Mouse (Mus musculus): ENCODE results near the gene Ifngr2. TPM values are rescaled to one million over a fixed set of nuclear protein-coding genes. Genes with fewer than 3 reads are reported as not detected.

Gene Ifngr2
- total and polyA plus RNA-seq, 2 experiments from 2014 or later = 87.6 to 149 TPM

GRCm38 (mm10) chr16:91536372-91536771 lies 10.5 kb upstream of the Ifngr2 start:
- Histone ChIP-seq H3K9ac (replicated peaks; ENCODE audit: low read depth, low read length) (no peak overlapping the region), H3K4me2 (ENCODE audit: low read depth, low read length) (no peak overlapping the region), H3K36me3 (replicated peaks; ENCODE audit: control insufficient read depth, insufficient read depth, low read length) (no peaks in the 10 kb centered on the region), H3K4me3 (ENCODE audit: low read depth, low read length) (no peak overlapping the region), H3K27ac (ENCODE audit: low read depth) (no peak overlapping the region), H3K9me3 (replicated peaks; ENCODE audit: control insufficient read depth, low read length) (no peaks in the 10 kb centered on the region), H3K27me3 (ENCODE audit: control insufficient read depth, insufficient read depth, low read length) (no peaks in the 10 kb centered on the region), H3K4me1 (ENCODE audit: control insufficient read depth, insufficient read depth) (peaks cover 58% of the 10 kb centered on the region)
- DNase-seq (ENCODE audit: low spot score) (no peak), ATAC-seq (ENCODE audit: insufficient read depth, low read depth) (no peak)
- 89% methylated on average over 6 of the region's 6 CpGs for WGBS
- TF ChIP-seq EP300 (IDR thresholded peaks at IDR 0.05; ENCODE audit: low read depth) (no peak), CTCF (IDR thresholded peaks at IDR 0.05; ENCODE audit: low read depth) (no peak)

GRCm38 (mm10) chr16:91537065-91537464 lies 9.8 kb upstream of the Ifngr2 start:
- H3K27ac ChIP-seq (ENCODE audit: low read depth) = no peak overlapping the region
- WGBS = 72% methylated on average over 3 of the region's 3 CpGs

GRCm38 (mm10) chr16:91538051-91538450 lies 8.8 kb upstream of the Ifngr2 start:
- TF ChIP-seq CTCF (IDR thresholded peaks at IDR 0.05; ENCODE audit: low read depth) (no peak), EP300 (IDR thresholded peaks at IDR 0.05; ENCODE audit: low read depth) (no peak)
- Histone ChIP-seq H3K4me3 (ENCODE audit: low read depth, low read length) (no peak overlapping the region), H3K9ac (replicated peaks; ENCODE audit: low read depth, low read length) (0 out of 2 replicates have a peak overlapping the region, but pooled peaks have one; percentile 12), H3K9me3 (replicated peaks; ENCODE audit: control insufficient read depth, low read length) (no peaks in the 10 kb centered on the region), H3K27me3 (ENCODE audit: control insufficient read depth, insufficient read depth, low read length) (no peaks in the 10 kb centered on the region), H3K4me1 (ENCODE audit: control insufficient read depth, insufficient read depth) (peaks cover 49% of the 10 kb centered on the region), H3K4me2 (ENCODE audit: low read depth, low read length) (no peak overlapping the region; the same call in 1 of the 2 replicates), H3K27ac (ENCODE audit: low read depth) (peak overlapping the region; percentile 86), H3K36me3 (replicated peaks; ENCODE audit: control insufficient read depth, insufficient read depth, low read length) (no peaks in the 10 kb centered on the region)
- ATAC-seq (ENCODE audit: insufficient read depth, low read depth) (0 out of 2 replicates have a peak, but pooled peaks have one; percentile 12), DNase-seq (ENCODE audit: low spot score) (peak; percentile 74)
- 22% methylated on average over 6 of the region's 6 CpGs for WGBS

More at GRCm38 (mm10) chr16:91537065-91537464, 9.8 kb upstream of the Ifngr2 start:
- DNase-seq (ENCODE audit: low spot score) (no peak), ATAC-seq (ENCODE audit: insufficient read depth, low read depth) (no peak)
- peaks cover 57% of the 10 kb centered on the region for H3K4me1 ChIP-seq (ENCODE audit: control insufficient read depth, insufficient read depth)
- H3K36me3 ChIP-seq (replicated peaks; ENCODE audit: control insufficient read depth, insufficient read depth, low read length) = no peaks in the 10 kb centered on the region
- H3K9ac ChIP-seq (replicated peaks; ENCODE audit: low read depth, low read length) = no peak overlapping the region
- H3K27me3 ChIP-seq (ENCODE audit: control insufficient read depth, insufficient read depth, low read length) = no peaks in the 10 kb centered on the region
- no peak overlapping the region for H3K4me3 ChIP-seq (ENCODE audit: low read depth, low read length)
- TF ChIP-seq CTCF (IDR thresholded peaks at IDR 0.05; ENCODE audit: low read depth) = no peak
- TF ChIP-seq EP300 (IDR thresholded peaks at IDR 0.05; ENCODE audit: low read depth) = no peak
- H3K9me3 ChIP-seq (replicated peaks; ENCODE audit: control insufficient read depth, low read length) = no peaks in the 10 kb centered on the region
- no peak overlapping the region for H3K4me2 ChIP-seq (ENCODE audit: low read depth, low read length)

GRCm38 (mm10) chr16:91538513-91538912 lies 8.4 kb upstream of the Ifngr2 start:
- H3K9ac ChIP-seq (replicated peaks; ENCODE audit: low read depth, low read length) = 0 out of 2 replicates have a peak overlapping the region, but pooled peaks have one; percentile 12
- H3K27ac ChIP-seq (ENCODE audit: low read depth) = peak overlapping the region; percentile 86
- H3K4me3 ChIP-seq (ENCODE audit: low read depth, low read length) = no peak overlapping the region
- H3K27me3 ChIP-seq (ENCODE audit: control insufficient read depth, insufficient read depth, low read length) = no peaks in the 10 kb centered on the region
- WGBS = 58% methylated on average over 9 of the region's 9 CpGs
- no peaks in the 10 kb centered on the region for H3K9me3 ChIP-seq (replicated peaks; ENCODE audit: control insufficient read depth, low read length)
- no peak overlapping the region; the same call in 1 of the 2 replicates for H3K4me2 ChIP-seq (ENCODE audit: low read depth, low read length)
- DNase-seq (ENCODE audit: low spot score) = no peak
- peaks cover 44% of the 10 kb centered on the region for H3K4me1 ChIP-seq (ENCODE audit: control insufficient read depth, insufficient read depth)
- ATAC-seq (ENCODE audit: insufficient read depth, low read depth) = no peak
- no peaks in the 10 kb centered on the region for H3K36me3 ChIP-seq (replicated peaks; ENCODE audit: control insufficient read depth, insufficient read depth, low read length)
- TF ChIP-seq CTCF (IDR thresholded peaks at IDR 0.05; ENCODE audit: low read depth) = no peak
- TF ChIP-seq EP300 (IDR thresholded peaks at IDR 0.05; ENCODE audit: low read depth) = no peak

GRCm38 (mm10) chr16:91541573-91542081 lies 5.2 kb upstream of the Ifngr2 start:
- 29% methylated on average over 10 of the region's 10 CpGs for WGBS
- Histone ChIP-seq H3K27me3 (ENCODE audit: control insufficient read depth, insufficient read depth, low read length) (no peaks in the 10 kb centered on the region), H3K27ac (ENCODE audit: low read depth) (peak overlapping the region; percentile 61), H3K9ac (replicated peaks; ENCODE audit: low read depth, low read length) (no peak overlapping the region), H3K4me2 (ENCODE audit: low read depth, low read length) (peak overlapping the region; percentile 31; the same call in 1 of the 2 replicates), H3K9me3 (replicated peaks; ENCODE audit: control insufficient read depth, low read length) (no peaks in the 10 kb centered on the region), H3K36me3 (replicated peaks; ENCODE audit: control insufficient read depth, insufficient read depth, low read length) (no peaks in the 10 kb centered on the region), H3K4me1 (ENCODE audit: control insufficient read depth, insufficient read depth) (peaks cover 41% of the 10 kb centered on the region), H3K4me3 (ENCODE audit: low read depth, low read length) (no peak overlapping the region)
- DNase-seq (ENCODE audit: low spot score) (no peak), ATAC-seq (ENCODE audit: insufficient read depth, low read depth) (no peak)
- no peak for TF ChIP-seq EP300 (IDR thresholded peaks at IDR 0.05; ENCODE audit: low read depth)
- no peak for TF ChIP-seq CTCF (IDR thresholded peaks at IDR 0.05; ENCODE audit: low read depth)

GRCm38 (mm10) chr16:91543619-91544018 lies 3.3 kb upstream of the Ifngr2 start:
- no peak for DNase-seq (ENCODE audit: low spot score)
- peaks cover 27% of the 10 kb centered on the region for H3K4me1 ChIP-seq (ENCODE audit: control insufficient read depth, insufficient read depth)
- H3K4me2 ChIP-seq (ENCODE audit: low read depth, low read length) = no peak overlapping the region
- H3K9ac ChIP-seq (replicated peaks; ENCODE audit: low read depth, low read length) = no peak overlapping the region
- no peak overlapping the region for H3K27ac ChIP-seq (ENCODE audit: low read depth)
- ATAC-seq (ENCODE audit: insufficient read depth, low read depth) = no peak
- no peaks in the 10 kb centered on the region for H3K27me3 ChIP-seq (ENCODE audit: control insufficient read depth, insufficient read depth, low read length)
- no peak for TF ChIP-seq EP300 (IDR thresholded peaks at IDR 0.05; ENCODE audit: low read depth)
- no peak for TF ChIP-seq CTCF (IDR thresholded peaks at IDR 0.05; ENCODE audit: low read depth)
- no peaks in the 10 kb centered on the region for H3K36me3 ChIP-seq (replicated peaks; ENCODE audit: control insufficient read depth, insufficient read depth, low read length)
- H3K4me3 ChIP-seq (ENCODE audit: low read depth, low read length) = no peak overlapping the region
- WGBS = 89% methylated on average over 1 of the region's 1 CpGs
- no peaks in the 10 kb centered on the region for H3K9me3 ChIP-seq (replicated peaks; ENCODE audit: control insufficient read depth, low read length)

All from heart, postnatal 0 days (tissue).